Mouse (Mus musculus): ENCODE data around the gene Top1.

GRCm38 (mm10) chr2:160715463-160716030 lies 69.9 kb downstream of the Top1 start:
- TF ChIP-seq CTCF (IDR thresholded peaks at IDR 0.05; ENCODE audit: low read depth, low read length) (no peak), POLR2A (IDR thresholded peaks at IDR 0.05; ENCODE audit: insufficient read depth, low read length) (no peak), EP300 (IDR thresholded peaks at IDR 0.05; ENCODE audit: insufficient read depth, low read depth, low read length) (no peak)

Data from ES-Bruce4 (cell line).